ENCODE assay signal across 16 mouse cellular contexts in genomic region chrX:142869844-142870243, GRCm38 (mm10).
DNase-seq lines count a peak whose midpoint lies in the region; ATAC-seq and TF ChIP-seq lines count a peak whose summit lies in the region.
"Had no signal": no experiment of that assay in that cellular context is flagged by ENCODE, and none has a peak within 500 bp of the region (broad histone marks: within the 10 kb centered on the region; RNA-seq: fewer than 3 reads in every experiment).

No protein-coding gene starts in this region.

- H3K9me3 ChIP-seq in lung, embryonic 14.5 days (ENCODE audit: low read depth, low read length) = no peaks in the 10 kb centered on the region
- no peaks in the 10 kb centered on the region for H3K9me3 ChIP-seq in forebrain, embryonic 12.5 days
- H3K9me3 ChIP-seq: heart, embryonic 13.5 days had no signal

- no peak for TF ChIP-seq CTCF in lung, embryonic 14.5 days (IDR thresholded peaks at IDR 0.05; ENCODE audit: low read depth)

- no peak overlapping the region for H3K27ac ChIP-seq in lung, embryonic 14.5 days (ENCODE audit: low read depth)
- H3K27ac ChIP-seq in forebrain, embryonic 12.5 days = no peak overlapping the region
- H3K27ac ChIP-seq: heart, embryonic 13.5 days; hindbrain, embryonic 14.5 days had no signal

- intact Hi-C loops in heart, postnatal 25 days (cut with DNase I) = no loop called here

- H3K9ac ChIP-seq in lung, embryonic 14.5 days = no peak overlapping the region
- H3K9ac ChIP-seq in forebrain, embryonic 12.5 days = no peak overlapping the region
- H3K9ac ChIP-seq: heart, embryonic 13.5 days; hindbrain, embryonic 14.5 days had no signal

- no peaks in the 10 kb centered on the region for H3K27me3 ChIP-seq in lung, embryonic 14.5 days (ENCODE audit: insufficient read depth, low read length)
- H3K27me3 ChIP-seq in forebrain, embryonic 12.5 days = peaks cover 5% of the 10 kb centered on the region; the same call in 1 of the 2 replicates
- H3K27me3 ChIP-seq: heart, embryonic 13.5 days had no signal

- DNase-seq in heart, adult 11 months = peak; percentile 86
- no peak for DNase-seq in heart, postnatal 25 days (ENCODE audit: low spot score)
- DNase-seq in lung, embryonic 14.5 days = peak; percentile 35
- no peak for DNase-seq in lung, postnatal 14 days
- DNase-seq in retina, postnatal 7 days (ENCODE audit: low read depth, low spot score) = peak; percentile 1
- no peak for DNase-seq in layer of hippocampus, postnatal 25 days (ENCODE audit: extremely low spot score in 1 of 2, low spot score in 1 of 2)
- DNase-seq: adrenal gland, adult 8-10 months; cerebellum, postnatal 14 days; kidney, adult 18-20 months; kidney, postnatal 14 days; layer of hippocampus, adult 9-11 months; right cerebral cortex, postnatal 25 days had no signal

- WGBS in lung, embryonic 14.5 days = 73% methylated on average over 2 of the region's 2 CpGs
- WGBS in forebrain, embryonic 12.5 days = 62% methylated on average over 2 of the region's 2 CpGs

- no peaks in the 10 kb centered on the region for H3K4me1 ChIP-seq in lung, embryonic 14.5 days (ENCODE audit: insufficient read depth)
- H3K4me1 ChIP-seq in forebrain, embryonic 12.5 days = no peaks in the 10 kb centered on the region
- H3K4me1 ChIP-seq: heart, embryonic 13.5 days had no signal

- no peak overlapping the region for H3K4me3 ChIP-seq in lung, embryonic 14.5 days (ENCODE audit: low read depth, low read length)
- H3K4me3 ChIP-seq in forebrain, embryonic 12.5 days (replicated peaks) = no peak overlapping the region
- H3K4me3 ChIP-seq: heart, embryonic 13.5 days had no signal

- no peak for ATAC-seq in lung, embryonic 14.5 days (ENCODE audit: insufficient read depth)
- peak; percentile 44; the same call in 1 of the 2 replicates for ATAC-seq in forebrain, embryonic 12.5 days (ENCODE audit: low FRiP score)

- H3K4me2 ChIP-seq in lung, embryonic 14.5 days = no peak overlapping the region
- no peak overlapping the region for H3K4me2 ChIP-seq in forebrain, embryonic 12.5 days
- H3K4me2 ChIP-seq: heart, embryonic 13.5 days; hindbrain, embryonic 14.5 days; liver, embryonic 11.5 days had no signal

- H3K36me3 ChIP-seq in lung, embryonic 14.5 days (ENCODE audit: insufficient read depth) = no peaks in the 10 kb centered on the region
- H3K36me3 ChIP-seq in forebrain, embryonic 12.5 days (replicated peaks) = no peaks in the 10 kb centered on the region
- H3K36me3 ChIP-seq: heart, embryonic 13.5 days had no signal

Comparison
In these comparisons a context has a peak if more than half of its experiments do, and no peak if none do; other contexts are left out.
1. DNase-seq: peak in heart, adult 11 months (single experiment), lung, embryonic 14.5 days (single experiment) and retina, postnatal 7 days (single experiment); none in heart, postnatal 25 days (single experiment), lung, postnatal 14 days (single experiment) and layer of hippocampus, postnatal 25 days (0 of 2).